Comparison of ENCODE assay signal across 8 mouse cellular contexts in genomic region chr3:96414126-96414950, GRCm38 (mm10). TPM values are rescaled to one million over a fixed set of nuclear protein-coding genes. Genes with fewer than 3 reads are reported as not detected.
DNase-seq lines count a peak whose midpoint lies in the region; ATAC-seq and TF ChIP-seq lines count a peak whose summit lies in the region.

No protein-coding gene starts in this region.

- H3K9ac ChIP-seq in heart, embryonic 15.5 days: peak overlapping the region; percentile 75
- peak overlapping the region; percentile 81 for H3K9ac ChIP-seq in neural tube, embryonic 15.5 days (replicated peaks)

- peak; percentile 83 for ATAC-seq in heart, embryonic 15.5 days (replicated peaks; ENCODE audit: insufficient number of reproducible peaks, insufficient read depth, low FRiP score, low read depth)
- ATAC-seq in neural tube, embryonic 15.5 days (ENCODE audit: low FRiP score): peak; percentile 92

- peak; percentile 48 to 63 for DNase-seq in CD8-positive naive resting alpha-beta T cell, adult 2 months (ENCODE audit: low read depth in 2 of 2, low spot score in 2 of 2)
- DNase-seq in brain, embryonic 18.5 days (ENCODE audit: low read depth, low spot score): peak; percentile 72
- DNase-seq in fibroblast of lung, adult 2 months (ENCODE audit: low read depth): peak; percentile 51
- peak; percentile 62 to 74 for DNase-seq in kidney, postnatal 25 days
- DNase-seq in lung, adult 2 months: peak; percentile 65
- DNase-seq in testis, postnatal 10 days (ENCODE audit: low spot score): peak; percentile 84

- no peak for TF ChIP-seq CTCF in lung, adult 2 months (IDR thresholded peaks at IDR 0.05; ENCODE audit: insufficient read depth, low read length)

- TF ChIP-seq POLR2A in lung, adult 2 months (IDR thresholded peaks at IDR 0.05; ENCODE audit: borderline replicate concordance, extremely low read depth, low read depth, low read length): peak; percentile 50; the same call in 1 of the 2 replicates

- peaks cover 25% of the 10 kb centered on the region for H3K27me3 ChIP-seq in heart, embryonic 15.5 days
- peaks cover 23% of the 10 kb centered on the region for H3K27me3 ChIP-seq in neural tube, embryonic 15.5 days (replicated peaks)

- H3K4me3 ChIP-seq in heart, embryonic 15.5 days: peak overlapping the region; percentile 60
- H3K4me3 ChIP-seq in lung, adult 2 months (replicated peaks; ENCODE audit: extremely low read depth, low read depth, low read length): peak overlapping the region; percentile 59
- H3K4me3 ChIP-seq in neural tube, embryonic 15.5 days (replicated peaks): peak overlapping the region; percentile 64

- H3K27ac ChIP-seq in heart, embryonic 15.5 days: peak overlapping the region; percentile 57
- H3K27ac ChIP-seq in neural tube, embryonic 15.5 days (replicated peaks): peak overlapping the region; percentile 87

- WGBS in heart, embryonic 15.5 days: 1% methylated on average over 64 of the region's 64 CpGs
- 3% methylated on average over 64 of the region's 64 CpGs for WGBS in lung, adult 2 months
- under 1% methylated on average over 64 of the region's 64 CpGs for WGBS in neural tube, embryonic 15.5 days

- H3K4me2 ChIP-seq in heart, embryonic 15.5 days: peak overlapping the region; percentile 83
- peak overlapping the region; percentile 88 for H3K4me2 ChIP-seq in neural tube, embryonic 15.5 days

- no peaks in the 10 kb centered on the region for H3K9me3 ChIP-seq in heart, embryonic 15.5 days (replicated peaks)
- H3K9me3 ChIP-seq in neural tube, embryonic 15.5 days (replicated peaks): no peaks in the 10 kb centered on the region

- H3K36me3 ChIP-seq in heart, embryonic 15.5 days: no peaks in the 10 kb centered on the region
- H3K36me3 ChIP-seq in neural tube, embryonic 15.5 days: no peaks in the 10 kb centered on the region

- H3K4me1 ChIP-seq in heart, embryonic 15.5 days (replicated peaks): peaks cover 10% of the 10 kb centered on the region
- H3K4me1 ChIP-seq in lung, adult 2 months (ENCODE audit: control insufficient read depth, insufficient read depth, low read length): no peaks in the 10 kb centered on the region
- H3K4me1 ChIP-seq in neural tube, embryonic 15.5 days: peaks cover 8% of the 10 kb centered on the region; the same call in 1 of the 2 replicates

RNA-seq across cellular contexts. Expression of gene BC107364, which starts 37.8 kb away (rescaled TPM):
- polyA plus RNA-seq in heart, embryonic 15.5 days (2015; fragmentation: Nextera tagmentation; extraction: Ambion mirVana): 0.53 and 1.0 TPM in 2 replicates
- polyA plus RNA-seq in lung, adult 2 months (2012; rRNA removed): not detected in 2 replicates
- not detected in 2 replicates for polyA plus RNA-seq in neural tube, embryonic 15.5 days (2015; fragmentation: Nextera tagmentation; extraction: Ambion mirVana)

Comparison
In these comparisons a context has a peak if more than half of its experiments do, and no peak if none do; other contexts are left out.
1. Peak in every context shown above with its lines: DNase-seq, ATAC-seq, H3K4me3 ChIP-seq and H3K27ac ChIP-seq.